Mouse (Mus musculus) forebrain, embryonic 11.5 days (tissue): Measurements from ENCODE around the gene Celsr1. TPM values are rescaled to one million over a fixed set of nuclear protein-coding genes. Genes with fewer than 3 reads are reported as not detected.
A peak's percentile ranks its signal among the peaks of the same experiment; 100 is the strongest.

Experiments
- ATAC-seq: fragments of 200-750 bp; cut with Nextera tagmentation; replicated peaks from 2 replicates; pipeline ENCODE4 v1.8.0; 2017; ENCODE audit warnings: moderate TSS enrichment; ENCODE audit not compliant: low FRiP score
- DNase-seq: peaks from one replicate; pipeline ENCODE4 v3.0.0-alpha.2; 2017; ENCODE audit warnings: low spot score
- H3K27ac ChIP-seq: fragments of 300-500 bp; sonication (generic); 2 replicates; pipeline ENCODE4 v1.5.1; 2014; ENCODE audit warnings: low read depth, low read length
- H3K27me3 ChIP-seq: fragments of 300-500 bp; sonication (generic); 2 replicates; pipeline ENCODE4 v1.6.1; 2014; ENCODE audit warnings: mild to moderate bottlenecking, low read length, mixed read lengths; ENCODE audit not compliant: control insufficient read depth, insufficient read depth
- H3K36me3 ChIP-seq: fragments of 300-500 bp; sonication (generic); 2 replicates; pipeline ENCODE4 v1.6.1; 2014; ENCODE audit warnings: mild to moderate bottlenecking, low read length, moderate library complexity, mixed read lengths; ENCODE audit not compliant: control insufficient read depth, insufficient read depth
- H3K4me1 ChIP-seq: fragments of 300-500 bp; sonication (generic); replicated peaks from 2 replicates; pipeline ENCODE4 v1.6.1; 2014; ENCODE audit warnings: low read length, mixed read lengths; ENCODE audit not compliant: control insufficient read depth, insufficient read depth
- H3K4me2 ChIP-seq: fragments of 300-500 bp; sonication (generic); 2 replicates; pipeline ENCODE4 v1.6.1; 2014; ENCODE audit warnings: low read depth, mild to moderate bottlenecking, low read length, moderate library complexity, mixed read lengths; ENCODE audit not compliant: severe bottlenecking
- H3K4me3 ChIP-seq: fragments of 300-500 bp; sonication (generic); 2 replicates; pipeline ENCODE4 v1.5.1; 2014; ENCODE audit warnings: low read depth, low read length
- H3K9ac ChIP-seq: fragments of 300-500 bp; sonication (generic); 2 replicates; pipeline ENCODE4 v1.6.1; 2014; ENCODE audit warnings: low read length
- H3K9me3 ChIP-seq: fragments of 300-500 bp; sonication (generic); 2 replicates; pipeline ENCODE4 v1.6.1; 2016; ENCODE audit warnings: low read length, mixed read lengths; ENCODE audit not compliant: control insufficient read depth
- WGBS: fragments of 180-500 bp; shearing (Covaris S2); extraction: QIAGEN DNeasy Blood & Tissue Kit; methylation state at CpG from one replicate; pipeline ENCODE4 v1.1.7; 2014; 5-methylcytosine and 5-hydroxymethylcytosine counted together
- polyA plus RNA-seq: library from polyadenylated mRNA; unstranded; fragments of >200 nt; fragmentation: Nextera tagmentation; extraction: Ambion mirVana; gene quantifications from 2 replicates; pipeline ENCODE4 v1.2.1, GENCODE M21; 2014

Gene Celsr1
- polyA plus RNA-seq, 1 experiment from 2014 or later: 7.3 TPM

GRCm38 (mm10) chr15:85858980-85859489 lies 174.5 kb downstream of the Celsr1 start:
- H3K36me3 ChIP-seq: peaks cover 6% of the 10 kb centered on the region; the same call in 1 of the 2 replicates
- no peaks in the 10 kb centered on the region for H3K9me3 ChIP-seq
- 11% methylated on average over 15 of the region's 15 CpGs for WGBS
- peak overlapping the region; percentile 85 for H3K4me3 ChIP-seq
- peak overlapping the region; percentile 86 for H3K9ac ChIP-seq
- DNase-seq (no peak), ATAC-seq (peak; percentile 45)
- H3K27me3 ChIP-seq: no peaks in the 10 kb centered on the region
- H3K27ac ChIP-seq: no peak overlapping the region
- peak overlapping the region; percentile 83 for H3K4me2 ChIP-seq
- H3K4me1 ChIP-seq: peaks cover 8% of the 10 kb centered on the region

GRCm38 (mm10) chr15:85851656-85852392 lies 181.8 kb downstream of the Celsr1 start:
- Histone ChIP-seq H3K27ac (no peak overlapping the region), H3K9ac (no peak overlapping the region), H3K4me3 (no peak overlapping the region), H3K4me2 (no peak overlapping the region), H3K4me1 (no peaks in the 10 kb centered on the region), H3K36me3 (no peaks in the 10 kb centered on the region), H3K27me3 (no peaks in the 10 kb centered on the region), H3K9me3 (no peaks in the 10 kb centered on the region)
- DNase-seq: no peak
- no peak for ATAC-seq
- WGBS: 84% methylated on average over 12 of the region's 12 CpGs

Other genes with a start within 250 kb of the Celsr1 start
- gene Cdpf1, start 222.1 kb downstream of the Celsr1 start, polyA plus RNA-seq: 20.6 and 20.7 TPM in 2 replicates
- 0.05 TPM in 1 of 2 replicates, not detected in the other for gene Pkdrej, start 212.0 kb downstream of the Celsr1 start, polyA plus RNA-seq
- 2.5 and 2.8 TPM in 2 replicates for gene Ttc38, start 201.5 kb downstream of the Celsr1 start, polyA plus RNA-seq
- gene Gtse1, start 174.0 kb downstream of the Celsr1 start, polyA plus RNA-seq: 60.8 and 62.7 TPM in 2 replicates
- gene Trmu, start 154.5 kb downstream of the Celsr1 start, polyA plus RNA-seq: 35.7 and 38.6 TPM in 2 replicates
- 15.5 and 16.6 TPM in 2 replicates for gene Gramd4, start 23.9 kb upstream of the Celsr1 start, polyA plus RNA-seq
- gene Cerk, start 152.4 kb upstream of the Celsr1 start, polyA plus RNA-seq: 17.4 and 19.1 TPM in 2 replicates
- gene Tbc1d22a, start 180.7 kb upstream of the Celsr1 start, polyA plus RNA-seq: 8.7 and 9.3 TPM in 2 replicates